Mouse (Mus musculus) embryonic stem cell, embryonic (primary cell): ENCODE measurements around the gene Cul4a.

Experiments used
- CTCF ChIA-PET, 4 experiments: fragments of 300-600 bp in 2 of 4; fragments of 350-600 bp in 2 of 4; sonication (Branson Sonifier 250); formaldehyde crosslinking; loops; one replicate each; lab custom pipeline; 2022; ENCODE audit warnings: inconsistent platforms in 2 of 4; lab: Charles Lee
- POLR2A ChIA-PET, 4 experiments: fragments of 300-600 bp in 2 of 4; fragments of 350-600 bp in 2 of 4; sonication (Branson Sonifier 250); formaldehyde crosslinking; loops; one replicate each; lab custom pipeline; 2022; ENCODE audit warnings: antibody characterized with exemption in 4 of 4, inconsistent platforms in 1 of 4; lab: Charles Lee

Cul4a gene

GRCm38 (mm10) chr8:13181691-13181976, 76.2 kb downstream of the Cul4a start:
- CTCF ChIA-PET: interaction anchor here in 1 of 4 experiments (0.8 to 1.1 kb wide), 2 partner anchors 28 to 38 kb away, joined by 3 read pairs; no protein-coding TSS in a partner anchor
- POLR2A ChIA-PET: interaction anchor here in 3 of 4 experiments (0.8 to 11.3 kb wide), 9 partner anchors 8 to 29 kb away, joined by 3 to 210 read pairs (median 4); partner anchors contain the start of genes Grtp1 (in 1 of the 3) and Lamp1 (in 1 of the 3)

- ChIA-PET POLR2A (interaction anchor here in 3 of 4 experiments (0.6 to 3.8 kb wide), 10 partner anchors 7 to 266 kb away, joined by 3 to 25 read pairs (median 6); no protein-coding TSS in a partner anchor), CTCF (no interaction called here)
These were observed 81.4 kb downstream of the Cul4a start for GRCm38 (mm10) chr8:13186819-13187218.

DNA sequence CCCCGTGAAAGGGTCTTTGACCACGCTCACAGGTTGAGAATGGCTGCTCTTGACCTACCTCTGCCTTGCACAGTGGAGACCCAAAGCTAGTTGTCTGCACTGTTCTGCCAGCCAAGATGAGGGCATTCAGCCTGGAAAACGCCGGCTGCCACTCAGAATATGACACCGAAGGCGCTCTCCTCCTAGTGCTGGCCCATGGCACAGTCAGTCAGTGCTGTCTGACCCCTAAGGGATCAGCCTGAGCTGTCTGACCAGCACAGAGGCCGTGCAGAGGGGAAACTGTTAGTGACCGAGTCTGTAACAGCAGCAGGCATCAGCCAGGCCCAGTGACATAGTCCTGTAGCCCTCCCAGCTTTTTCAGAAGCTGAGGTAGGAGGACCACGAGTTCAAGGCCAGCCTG, 81.8 kb downstream of the Cul4a start:
- ChIA-PET CTCF (no interaction called here), POLR2A (interaction anchor here in 3 of 4 experiments (0.6 to 3.8 kb wide), 16 partner anchors 8 to 266 kb away, joined by 3 to 25 read pairs (median 6); partner anchors contain the start of gene Lamp1 (in 1 of the 3))

GRCm38 (mm10) chr8:13187638-13188037, 82.2 kb downstream of the Cul4a start:
- ChIA-PET CTCF (interaction anchor here in 1 of 4 experiments (1.6 kb wide), 1 partner anchor 17 kb away, joined by 4 read pairs; no protein-coding TSS in a partner anchor), POLR2A (interaction anchor here (0.8 to 3.8 kb wide), 17 partner anchors 8 to 178 kb away, joined by 3 to 25 read pairs (median 6); partner anchors contain the start of gene Lamp1 (in 1 of the 4))

DNA sequence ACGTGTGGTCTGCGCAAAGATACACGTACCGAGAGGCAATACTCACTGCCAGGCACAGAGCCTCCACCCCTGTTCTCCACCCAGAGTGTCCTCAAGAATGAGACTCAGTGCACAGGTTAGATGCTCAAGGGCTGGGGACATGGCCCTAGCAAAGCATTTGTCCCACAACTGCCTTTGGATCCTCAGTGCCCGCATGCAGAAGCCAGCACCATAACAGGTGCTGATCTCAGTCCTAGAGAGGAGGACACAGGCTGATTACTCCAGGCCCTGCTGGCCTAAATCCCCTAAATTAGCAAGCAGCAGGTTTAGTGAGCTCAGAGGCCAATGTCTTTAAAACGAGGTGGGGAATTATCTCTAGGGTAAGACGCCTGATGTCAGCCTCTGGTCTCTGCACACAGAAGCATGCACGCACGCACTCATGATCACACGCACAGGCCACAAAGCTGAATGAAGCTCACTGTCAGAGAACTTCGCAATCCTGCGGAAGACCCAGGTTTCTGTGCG, 82.7 kb downstream of the Cul4a start:
- CTCF ChIA-PET: interaction anchor here in 2 of 4 experiments (1.0 to 1.6 kb wide), 2 partner anchors 9 to 17 kb away, joined by 4 read pairs; no protein-coding TSS in a partner anchor
- POLR2A ChIA-PET: interaction anchor here (0.8 to 3.8 kb wide), 21 partner anchors 8 to 177 kb away, joined by 3 to 25 read pairs (median 6); partner anchors contain the start of gene Lamp1 (in 1 of the 4)

- CTCF ChIA-PET: interaction anchor here in 2 of 4 experiments (1.0 to 1.6 kb wide), 2 partner anchors 10 to 16 kb away, joined by 4 read pairs; no protein-coding TSS in a partner anchor
- POLR2A ChIA-PET: interaction anchor here in 3 of 4 experiments (0.9 to 3.8 kb wide), 21 partner anchors 9 to 49 kb away, joined by 3 to 25 read pairs (median 6); no protein-coding TSS in a partner anchor
These were observed 83.4 kb downstream of the Cul4a start for GRCm38 (mm10) chr8:13188857-13189256.

DNA sequence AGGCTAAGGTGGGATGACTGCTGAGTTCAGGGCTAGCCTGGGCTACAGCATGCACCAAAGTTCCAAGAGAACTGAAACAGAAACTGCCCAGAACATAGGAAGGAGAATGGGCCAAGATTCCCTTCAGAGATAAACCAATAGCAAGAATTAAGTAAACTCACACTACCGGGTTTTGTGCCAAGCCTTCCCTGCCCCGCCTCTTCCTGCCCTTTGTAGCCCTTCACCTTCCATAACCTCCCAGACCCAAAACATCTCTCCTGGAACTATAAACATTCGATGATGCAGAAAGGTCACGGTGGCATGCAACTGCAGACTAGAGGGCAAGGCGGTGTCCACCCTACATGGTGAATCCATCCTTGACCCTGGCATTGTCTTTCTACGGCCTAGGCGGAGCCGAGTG, 84.8 kb downstream of the Cul4a start:
- CTCF ChIA-PET: no interaction called here
- POLR2A ChIA-PET: interaction anchor here in 3 of 4 experiments (0.7 to 3.3 kb wide), 12 partner anchors 9 to 31 kb away, joined by 3 to 18 read pairs (median 5); partner anchors contain the start of gene Lamp1 (in 1 of the 3)

GRCm38 (mm10) chr8:13194818-13195217, 89.4 kb downstream of the Cul4a start:
- ChIA-PET CTCF (interaction anchor here (0.6 to 1.5 kb wide), 7 partner anchors 12 to 342 kb away, joined by 3 to 7 read pairs (median 4); partner anchors contain the start of gene Adprhl1 (in 1 of the 4)), POLR2A (interaction anchor here in 3 of 4 experiments (0.5 to 17.0 kb wide), 18 partner anchors 8 to 481 kb away, joined by 3 to 149 read pairs (median 4); partner anchors contain the start of gene Lamp1 (in 1 of the 3))

DNA sequence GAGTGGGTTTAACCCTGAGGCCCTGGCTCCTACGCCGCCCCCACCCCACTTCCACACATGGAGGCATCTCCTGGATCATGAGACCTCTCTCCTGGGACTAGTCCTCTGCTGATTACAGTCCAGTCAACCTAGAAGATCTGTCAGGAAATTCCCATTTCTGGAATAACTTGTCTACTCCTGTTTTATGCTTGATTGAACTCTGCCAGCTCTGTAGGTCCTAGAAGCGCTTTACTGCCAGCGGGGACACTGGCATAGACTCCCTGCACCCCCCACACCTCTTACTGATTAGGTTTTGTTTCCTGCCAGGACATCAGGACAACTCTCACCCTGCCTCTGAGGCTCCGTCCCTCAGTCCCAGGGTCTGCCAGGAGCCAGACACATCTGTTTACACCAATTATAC, 92.1 kb downstream of the Cul4a start:
- CTCF ChIA-PET: interaction anchor here in 1 of 4 experiments (0.6 kb wide), 1 partner anchor 66 kb away, joined by 8 read pairs; no protein-coding TSS in a partner anchor

More for the DNA sequence above, 92.1 kb downstream of the Cul4a start:
- POLR2A ChIA-PET: interaction anchor here in 2 of 4 experiments (2.9 to 17.0 kb wide), 7 partner anchors 8 to 32 kb away, joined by 10 to 149 read pairs (median 27); no protein-coding TSS in a partner anchor
